Mouse (Mus musculus) frontal cortex, postnatal 25 days (tissue): ENCODE measurements around the gene Kif18b.

ENCODE experiments used
- DNase-seq, 2 experiments: peaks; one replicate each; pipeline ENCODE4 v3.0.0; 2022; ENCODE audit warnings: low spot score in 2 of 2

Gene Kif18b

GRCm38 (mm10) chr11:102937529-102938182 is 12.7 kb upstream of the Kif18b start:
- no peak for DNase-seq

- no peak for DNase-seq
Measured at GRCm38 (mm10) chr11:102936272-102936671, 11.3 kb upstream of the Kif18b start.

DNA sequence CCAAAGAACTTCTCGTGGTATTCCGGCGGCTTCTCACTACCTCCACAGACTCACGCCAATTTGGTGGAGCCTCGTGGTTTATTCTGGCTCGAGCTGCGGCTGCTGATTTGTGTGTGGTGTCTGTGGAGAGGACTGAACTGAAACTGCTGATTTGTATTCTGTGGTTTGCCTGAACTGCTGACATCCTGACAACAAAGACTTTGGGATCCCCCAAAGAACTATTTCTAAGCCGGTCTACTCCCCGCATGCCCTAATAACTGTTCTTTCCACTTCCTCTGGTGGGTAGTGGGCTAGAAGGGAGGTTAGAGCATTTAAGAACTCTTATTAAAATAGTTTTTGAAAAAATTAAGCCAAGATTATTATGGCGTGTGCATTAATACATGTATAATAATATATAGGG is 5.7 kb upstream of the Kif18b start:
- DNase-seq: no peak

DNA sequence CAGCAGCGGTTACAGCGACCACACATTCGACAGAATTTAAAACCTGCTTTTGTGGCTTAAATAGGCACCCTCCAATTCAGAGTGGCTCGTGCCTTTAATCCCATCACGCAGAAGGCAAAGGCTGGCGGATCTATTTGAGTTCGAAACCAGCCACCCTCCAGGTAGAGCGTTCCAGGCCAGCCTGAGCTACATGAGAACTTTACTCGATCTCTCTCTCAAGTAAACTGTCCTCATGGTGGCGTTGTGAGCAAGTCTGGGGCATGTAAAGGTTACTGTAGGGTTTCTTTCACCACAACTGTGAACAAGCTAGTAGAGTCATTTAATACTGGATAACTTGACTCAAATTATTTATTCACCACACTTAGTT is 410 bp upstream of the Kif18b start:
- no peak for DNase-seq

DNA sequence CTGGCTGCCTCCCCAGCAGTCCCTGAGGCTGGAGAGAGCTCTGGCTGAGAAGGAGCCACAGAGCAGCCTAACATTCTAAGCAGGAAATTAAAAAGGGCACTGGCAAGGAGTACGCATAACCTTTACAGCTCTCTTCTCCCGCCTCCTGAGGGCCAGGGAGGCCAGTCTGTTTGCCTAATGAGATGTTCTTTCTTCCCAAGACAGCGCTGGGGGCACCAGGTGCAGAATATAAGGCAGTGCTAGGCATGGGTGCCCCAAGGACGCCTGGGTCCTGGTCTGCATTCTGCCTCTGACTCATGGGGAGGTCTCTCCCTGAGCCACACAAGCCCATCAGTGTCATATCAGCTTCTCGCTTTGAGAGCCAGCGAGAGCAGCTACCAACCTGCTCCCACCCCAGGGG is 3.4 kb downstream of the Kif18b start:
- DNase-seq: no peak

GRCm38 (mm10) chr11:102918077-102918476 is 6.8 kb downstream of the Kif18b start:
- DNase-seq: no peak

GRCm38 (mm10) chr11:102915380-102915779 is 9.5 kb downstream of the Kif18b start:
- DNase-seq: no peak

GRCm38 (mm10) chr11:102911376-102911775 is 13.5 kb downstream of the Kif18b start:
- no peak for DNase-seq

DNA sequence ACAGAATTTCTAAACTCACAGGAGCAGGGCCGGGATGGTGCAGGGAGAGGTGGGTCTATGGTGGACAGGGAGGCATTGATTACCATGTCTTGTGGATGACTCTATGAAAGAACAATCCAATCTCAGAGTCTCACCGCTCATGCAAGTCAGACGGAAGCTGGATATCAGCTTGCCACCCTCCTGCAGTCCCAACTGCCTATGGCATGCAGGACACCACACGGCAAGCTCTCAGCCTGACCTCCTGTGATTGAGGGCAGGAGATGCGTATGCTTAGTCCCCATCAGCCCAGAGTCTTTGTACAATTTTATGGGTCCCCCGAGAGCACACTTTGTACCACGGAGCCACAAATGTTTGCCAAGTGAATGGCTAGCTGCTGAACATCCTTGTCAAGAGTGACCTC is 21.3 kb downstream of the Kif18b start:
- DNase-seq: no peak

GRCm38 (mm10) chr11:102902107-102902506 is 22.8 kb downstream of the Kif18b start:
- DNase-seq: no peak

DNA sequence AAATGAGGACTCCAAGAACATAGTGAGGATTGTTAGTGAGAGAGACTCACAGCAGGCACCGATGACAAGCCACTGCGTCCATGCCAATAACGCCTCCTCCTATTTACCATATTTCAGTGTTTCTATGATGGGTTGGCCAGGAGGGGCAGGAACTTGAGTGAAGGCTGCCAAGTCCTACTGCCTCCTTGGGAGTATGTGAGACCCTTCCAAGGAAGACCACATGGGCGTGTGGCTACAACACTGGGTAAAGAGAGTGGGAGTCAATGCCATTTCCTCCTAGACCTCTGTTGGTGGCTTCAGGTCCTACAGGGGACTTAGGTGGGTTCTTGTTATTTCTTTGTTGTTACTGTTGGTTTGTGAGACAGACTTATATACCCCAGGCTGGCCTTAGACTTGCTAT is 23.7 kb downstream of the Kif18b start:
- DNase-seq: no peak

- peak; percentile 73 to 78 for DNase-seq
Measured at GRCm38 (mm10) chr11:102900763-102901162, 24.2 kb downstream of the Kif18b start, which contains the start of gene Gfap. Gene Gfap, minus strand, starts transcription at chr11:102900912.

DNA sequence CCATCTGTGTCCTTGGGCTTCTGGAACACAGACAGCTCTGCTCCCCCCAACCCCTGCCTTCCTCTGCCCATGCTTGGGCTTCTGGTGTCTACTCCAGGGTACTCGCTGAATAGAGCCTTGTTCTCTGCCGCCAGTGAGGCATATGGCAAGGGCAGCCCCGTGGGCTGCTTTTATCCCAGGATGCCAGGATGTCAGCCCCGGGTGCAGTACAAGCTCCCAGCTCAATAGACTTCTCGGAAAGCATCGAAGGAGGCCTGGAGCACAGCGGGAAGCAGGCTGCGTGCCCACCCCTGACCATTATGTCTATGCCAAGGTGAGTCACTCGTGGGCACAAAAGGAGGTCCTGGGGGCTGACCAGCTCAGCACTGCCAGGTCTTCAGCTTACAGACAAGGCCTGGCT is 26.5 kb downstream of the Kif18b start:
- no peak for DNase-seq

- no peak for DNase-seq
Measured at GRCm38 (mm10) chr11:102896641-102897040, 28.3 kb downstream of the Kif18b start.

GRCm38 (mm10) chr11:102895779-102896178 is 29.1 kb downstream of the Kif18b start:
- no peak for DNase-seq

- DNase-seq: no peak
Measured at GRCm38 (mm10) chr11:102894716-102895115, 30.2 kb downstream of the Kif18b start.

DNA sequence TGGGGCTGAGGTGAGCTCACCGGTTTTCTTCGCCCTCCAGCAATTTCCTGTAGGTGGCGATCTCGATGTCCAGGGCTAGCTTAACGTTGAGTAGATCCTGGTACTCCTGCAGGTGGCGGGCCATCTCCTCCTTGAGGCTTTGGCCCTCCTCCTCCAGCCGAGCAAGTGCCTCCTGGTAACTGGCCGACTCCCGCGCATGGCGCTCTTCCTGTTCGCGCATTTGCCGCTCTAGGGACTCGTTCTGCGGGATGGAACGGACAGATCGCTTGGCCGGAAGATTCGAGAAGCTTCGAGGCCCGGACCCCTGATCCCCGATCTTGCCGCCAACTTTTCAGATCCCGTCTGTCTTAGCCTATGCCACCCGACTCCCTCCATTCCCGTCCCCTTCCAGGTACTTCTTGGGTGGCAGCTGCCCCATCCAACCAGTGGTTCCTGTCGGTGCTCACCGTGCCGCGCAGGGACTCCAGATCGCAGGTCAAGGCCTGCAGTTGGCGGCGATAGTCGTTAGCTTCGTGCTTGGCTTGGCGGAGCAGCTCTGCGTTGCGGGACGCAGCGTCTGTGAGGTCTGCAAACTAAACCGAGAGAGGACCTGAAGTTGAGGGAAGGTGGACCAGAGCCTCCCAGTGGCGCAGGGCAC is 31.8 kb downstream of the Kif18b start:
- no peak for DNase-seq

GRCm38 (mm10) chr11:102890096-102890495 is 34.8 kb downstream of the Kif18b start:
- DNase-seq: no peak

DNA sequence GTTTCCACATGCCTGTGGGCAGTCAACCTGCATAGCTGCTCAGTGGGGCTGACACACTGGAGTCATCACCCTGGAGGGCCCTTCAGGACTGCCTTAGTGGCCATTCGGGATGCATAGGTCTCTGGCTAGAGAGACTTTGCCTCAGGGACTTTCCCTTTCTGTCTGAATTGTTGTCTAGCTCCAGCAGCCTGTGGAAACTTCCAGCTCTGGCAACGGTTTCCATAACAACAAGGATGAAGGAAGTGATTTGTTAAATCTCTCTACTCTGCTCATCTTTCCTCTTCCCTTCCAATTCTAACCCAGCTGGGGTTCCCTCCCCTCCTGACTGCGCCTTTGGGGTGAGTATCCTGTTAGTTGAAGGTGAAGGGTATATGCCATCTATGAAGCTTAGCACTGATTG is 36.8 kb downstream of the Kif18b start:
- no peak for DNase-seq

DNA sequence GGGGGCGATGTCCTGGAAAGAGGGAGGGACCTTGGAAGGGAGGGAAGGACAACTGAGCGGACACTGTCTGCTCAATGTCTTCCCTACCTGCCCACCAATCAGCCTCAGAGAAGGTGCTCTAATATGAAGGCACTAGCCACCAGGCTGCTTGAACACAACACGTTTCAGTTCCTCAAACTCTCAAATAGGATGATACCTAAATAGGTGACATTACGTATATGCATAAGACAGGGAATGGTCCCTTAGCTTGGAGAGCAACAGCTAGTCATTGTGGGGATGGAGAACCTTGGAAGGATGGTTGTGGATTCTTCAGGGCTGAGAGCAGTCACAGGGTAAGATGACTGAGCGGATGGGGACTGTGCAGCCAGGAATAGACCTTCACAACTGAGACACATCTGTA is 37.5 kb downstream of the Kif18b start:
- DNase-seq: no peak

DNA sequence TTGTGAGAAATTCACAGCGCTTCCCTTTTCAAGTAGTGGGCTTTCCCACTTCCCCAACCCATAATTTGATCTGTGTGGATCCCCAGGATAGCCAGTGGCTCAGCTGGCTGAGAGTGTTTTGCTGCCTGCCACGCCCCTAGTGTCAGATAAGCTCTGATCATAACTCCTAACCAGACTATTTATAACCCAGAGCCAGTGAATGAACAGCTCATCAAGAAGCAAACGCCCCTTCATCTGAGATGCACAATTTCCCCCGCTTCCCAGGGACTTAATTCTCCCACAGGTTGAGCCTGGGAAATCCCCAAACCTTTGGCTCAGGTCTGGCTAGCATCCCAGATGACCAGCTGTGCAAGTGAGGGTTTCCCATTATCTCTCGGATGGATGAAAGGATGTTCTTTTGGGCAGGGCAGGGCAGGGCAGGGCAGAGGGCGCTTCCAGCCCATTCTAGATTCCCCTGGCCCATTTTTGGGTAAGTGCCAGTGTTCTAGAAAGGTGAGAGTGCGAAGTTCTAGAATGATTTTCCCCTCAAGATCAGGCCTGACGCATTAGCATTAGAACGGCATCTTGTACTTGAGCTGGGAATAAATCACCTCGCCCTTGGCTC is 40.2 kb downstream of the Kif18b start, which contains the start of gene Fam187a:
TSS of gene Fam187a (plus strand) at position 554 of the 604 bp plus-strand sequence.
- DNase-seq: no peak

DNA sequence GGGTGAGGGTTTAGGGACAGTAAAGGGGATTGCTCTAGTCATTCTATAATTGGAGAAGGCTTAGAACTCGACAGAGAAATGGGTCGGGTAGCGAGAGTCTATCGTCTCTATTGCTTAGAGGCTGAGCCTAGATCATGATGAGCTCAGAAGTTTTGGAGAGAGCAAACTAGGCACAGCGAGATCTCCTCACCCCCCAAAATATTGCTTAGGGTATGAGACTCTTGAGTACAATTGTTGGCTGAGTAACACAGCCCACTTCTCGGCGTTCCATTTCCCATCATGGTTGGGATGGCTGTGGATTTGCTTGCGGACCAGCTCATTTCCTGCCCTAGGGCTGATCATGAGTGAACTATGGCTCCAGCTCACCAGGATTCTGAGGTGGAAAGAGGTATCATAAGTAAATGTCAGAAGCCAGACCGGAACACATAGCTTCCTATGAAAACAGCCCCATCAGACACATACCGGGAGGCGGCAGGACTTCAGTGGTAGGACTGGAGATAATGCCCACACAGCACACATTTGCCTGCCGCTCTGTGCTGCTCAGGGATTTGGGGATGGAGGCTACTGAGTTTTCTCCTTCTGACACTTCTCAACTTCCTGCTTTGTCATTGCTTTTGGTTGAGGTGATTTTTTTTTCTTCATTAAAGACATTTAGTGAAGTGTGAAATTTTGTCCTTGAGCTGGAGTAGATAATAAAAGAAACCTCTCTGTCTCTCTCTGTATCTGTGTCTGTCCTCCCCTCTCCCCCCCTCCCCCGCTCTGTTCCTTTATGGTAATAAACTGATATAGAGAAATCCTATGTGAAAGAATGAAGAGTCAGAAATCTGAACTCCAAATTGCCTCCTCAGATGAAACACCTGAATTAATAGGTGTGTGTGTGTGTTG is 43.4 kb downstream of the Kif18b start:
- DNase-seq: no peak
